Mouse (Mus musculus) erythroblast, adult 5-6 weeks (primary cell): ENCODE measurements around the gene Tnc. TPM values are rescaled to one million over a fixed set of nuclear protein-coding genes. Genes with fewer than 3 reads are reported as not detected.

Experiments
- ATAC-seq: replicated peaks from 2 replicates; pipeline ENCODE4 v1.8.0; 2016; ENCODE audit warnings: moderate number of reproducible peaks, mild to moderate bottlenecking, moderate TSS enrichment, inconsistent platforms; ENCODE audit not compliant: poor library complexity, low FRiP score, severe bottlenecking
- total RNA-seq, 2 experiments: library from RNA; stranded (forward) in 1 of 2; stranded (reverse) in 1 of 2; fragments of 150-400 nt in 1 of 2; fragments of 200-764, 138-1000 nt in 1 of 2; gene quantifications; 2 replicates each; pipeline versions ENCODE4 v1.2.3 to v1.2.4; 2015 to 2017; ENCODE audit warnings: low replicate concordance in 2 of 2

The Tnc gene
- 0.21 and 2.1 TPM in 2 replicates for total RNA-seq (2015; ENCODE audit: low replicate concordance)
- total RNA-seq (2017; ENCODE audit: low replicate concordance), result 0.42 and 1.0 TPM in 2 replicates

- ATAC-seq, result no peak
Observed at GRCm38 (mm10) chr4:64046831-64047493, at the start of gene Tnc. TSS of gene Tnc (minus strand) at chr4:64047015.

GRCm38 (mm10) chr4:64094221-64094620, 47.4 kb upstream of the Tnc start:
- ATAC-seq, result no peak

DNA sequence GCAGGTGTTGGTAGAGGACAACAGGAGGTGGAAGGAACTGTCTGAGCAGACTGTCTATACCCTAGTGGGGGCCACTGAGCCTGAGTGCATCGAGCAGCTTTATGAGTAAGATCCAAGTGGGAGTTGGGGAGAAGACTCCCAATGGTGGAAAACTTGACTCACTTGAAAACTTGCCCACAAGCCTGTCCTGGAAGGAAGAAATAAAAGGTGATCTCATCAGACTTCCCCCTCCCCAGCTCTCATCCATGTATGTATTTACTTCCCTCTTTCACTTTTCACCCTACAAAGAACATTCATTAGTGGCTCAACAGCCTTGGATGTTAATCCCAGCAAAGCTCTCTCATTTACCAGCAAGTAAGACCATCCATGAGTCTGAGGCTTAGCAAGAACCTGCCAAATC, 46.0 kb upstream of the Tnc start:
- ATAC-seq, result no peak

DNA sequence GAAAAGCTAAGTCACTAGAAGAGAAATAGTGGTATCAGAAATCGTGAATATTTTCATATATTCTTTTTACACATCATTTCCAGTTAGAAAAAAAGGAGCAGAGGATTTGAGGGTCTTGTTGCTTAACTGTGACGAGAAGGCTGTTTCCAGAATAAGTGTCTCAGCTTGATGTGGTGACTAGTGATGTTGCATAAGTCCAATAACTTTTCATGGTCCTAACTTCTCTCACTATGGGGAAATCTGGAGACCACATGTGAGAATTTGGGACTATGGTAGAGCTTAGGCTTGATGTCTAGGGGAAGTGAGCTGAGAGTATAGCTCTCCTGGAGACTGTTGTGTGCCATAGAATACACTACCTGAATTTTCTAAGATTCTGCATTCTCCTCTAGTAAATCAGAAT, 42.6 kb upstream of the Tnc start:
- ATAC-seq, result no peak

- ATAC-seq, result no peak
Observed at GRCm38 (mm10) chr4:64087675-64088074, 40.9 kb upstream of the Tnc start.

- ATAC-seq, result no peak
Observed at GRCm38 (mm10) chr4:64085993-64086567, 39.3 kb upstream of the Tnc start.

GRCm38 (mm10) chr4:64083858-64084257, 37.0 kb upstream of the Tnc start:
- ATAC-seq, result no peak

GRCm38 (mm10) chr4:64078029-64078619, 31.3 kb upstream of the Tnc start:
- ATAC-seq, result no peak

DNA sequence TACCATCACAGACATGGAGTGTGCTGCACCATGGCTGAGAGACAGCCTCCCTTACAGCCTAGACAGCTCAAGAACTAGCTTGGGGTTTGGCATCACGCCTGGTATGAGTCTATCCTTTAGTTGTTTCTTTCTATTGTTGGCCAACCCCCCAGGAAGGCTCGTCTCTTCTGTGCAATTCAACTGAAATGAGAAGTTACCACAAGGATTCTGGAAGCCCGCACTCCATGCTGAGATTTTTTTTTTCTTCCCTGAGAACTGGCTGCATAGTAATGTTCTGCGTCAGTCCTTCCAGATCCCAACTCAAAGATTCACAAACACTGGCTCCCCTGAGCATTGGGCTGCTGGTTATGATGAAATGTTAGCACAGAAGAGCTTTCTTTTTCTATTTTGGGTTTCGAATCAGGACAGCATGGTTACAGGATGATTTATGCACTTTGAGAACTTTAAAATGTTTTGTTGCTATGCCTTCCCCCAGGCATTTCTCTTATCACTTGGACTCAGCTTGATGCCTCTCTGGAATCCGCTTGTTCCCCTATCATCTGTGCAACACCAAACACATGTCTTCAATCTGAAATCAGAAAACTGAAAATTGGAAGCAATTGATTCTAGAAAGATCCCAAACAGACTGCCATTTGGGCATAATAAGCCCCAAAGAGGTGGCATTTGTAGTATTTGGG, 29.7 kb upstream of the Tnc start:
- no peak for ATAC-seq

- no peak for ATAC-seq
Observed at GRCm38 (mm10) chr4:64074725-64075124, 27.9 kb upstream of the Tnc start.

GRCm38 (mm10) chr4:64067394-64067793, 20.6 kb upstream of the Tnc start:
- ATAC-seq, result no peak

DNA sequence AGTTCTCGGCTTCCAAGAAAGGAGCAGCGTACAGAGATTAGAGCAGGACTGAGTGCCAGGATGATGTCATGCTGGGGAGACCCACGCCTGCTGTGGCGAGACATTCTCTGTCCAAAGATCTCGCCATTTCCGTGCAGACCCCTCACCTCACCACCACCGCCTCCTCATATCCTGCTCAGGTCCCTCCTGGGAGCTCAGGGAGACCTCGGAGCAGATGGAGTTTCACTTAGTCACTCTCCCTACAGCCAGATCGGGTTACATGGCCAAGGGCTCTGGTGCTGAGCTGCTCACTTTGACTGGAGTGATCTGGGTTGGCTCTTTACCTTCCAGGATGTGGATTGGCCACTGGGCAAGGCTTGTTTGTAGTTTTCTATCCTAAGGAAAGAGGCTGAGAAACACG, 18.5 kb upstream of the Tnc start:
- no peak for ATAC-seq

- no peak for ATAC-seq
Observed at GRCm38 (mm10) chr4:64058856-64059231, 12.0 kb upstream of the Tnc start.

DNA sequence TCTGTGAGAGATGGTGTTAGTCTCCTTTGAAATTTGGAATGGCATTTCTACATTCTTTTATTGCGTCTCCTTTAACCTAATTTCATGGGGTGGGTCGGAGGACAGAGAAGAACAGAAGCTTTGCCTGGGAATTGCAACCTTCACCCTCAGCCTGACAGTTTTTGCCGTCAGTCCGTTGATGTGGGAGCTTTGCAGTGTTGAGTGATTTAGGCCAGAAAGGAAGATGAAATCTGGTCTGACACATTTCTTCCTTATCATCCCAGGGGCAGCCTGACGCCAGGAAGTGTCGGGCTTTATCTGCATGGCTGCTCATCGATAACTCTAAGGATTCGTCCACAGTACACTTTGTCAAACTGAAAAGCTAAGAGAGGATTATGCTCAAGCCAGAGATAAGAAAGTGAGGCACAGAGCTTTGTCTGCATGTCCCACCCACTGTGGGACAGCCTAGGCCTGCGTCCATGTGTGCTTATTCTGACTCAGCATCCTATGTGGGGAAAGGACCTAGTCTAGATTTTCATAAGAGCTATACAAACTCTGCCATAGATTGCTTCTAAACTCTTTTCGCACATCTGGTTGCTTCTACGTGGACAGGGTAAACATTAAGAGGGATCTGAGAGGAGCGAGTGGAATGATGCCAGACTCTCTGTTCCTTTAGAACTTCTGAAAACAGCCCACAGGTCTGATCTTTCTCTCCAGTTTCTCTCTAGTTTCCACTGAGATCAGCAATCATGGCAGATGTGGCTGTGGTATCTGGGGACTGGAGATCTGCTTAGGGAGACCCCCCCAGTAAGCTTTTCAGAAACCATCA, 11.4 kb upstream of the Tnc start:
- no peak for ATAC-seq

DNA sequence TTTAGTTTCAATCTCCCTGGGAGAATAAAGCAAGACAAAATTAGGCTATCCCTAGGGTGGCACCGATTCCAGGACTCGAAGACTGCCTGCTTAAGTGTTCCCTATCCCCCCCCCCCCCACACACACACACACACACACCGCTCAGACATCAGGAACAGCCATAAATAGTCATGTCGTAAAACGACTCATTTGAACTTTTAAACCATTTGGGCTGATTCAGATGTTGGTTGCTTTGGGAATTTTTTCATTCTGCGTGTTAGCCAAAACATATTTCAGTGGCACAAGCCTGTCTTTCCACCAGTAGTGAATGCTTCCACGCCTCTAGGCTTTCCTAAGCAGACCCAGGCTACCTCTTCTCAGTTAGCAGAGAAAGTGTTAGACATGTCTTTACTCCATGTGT, 1.4 kb upstream of the Tnc start:
- no peak for ATAC-seq

DNA sequence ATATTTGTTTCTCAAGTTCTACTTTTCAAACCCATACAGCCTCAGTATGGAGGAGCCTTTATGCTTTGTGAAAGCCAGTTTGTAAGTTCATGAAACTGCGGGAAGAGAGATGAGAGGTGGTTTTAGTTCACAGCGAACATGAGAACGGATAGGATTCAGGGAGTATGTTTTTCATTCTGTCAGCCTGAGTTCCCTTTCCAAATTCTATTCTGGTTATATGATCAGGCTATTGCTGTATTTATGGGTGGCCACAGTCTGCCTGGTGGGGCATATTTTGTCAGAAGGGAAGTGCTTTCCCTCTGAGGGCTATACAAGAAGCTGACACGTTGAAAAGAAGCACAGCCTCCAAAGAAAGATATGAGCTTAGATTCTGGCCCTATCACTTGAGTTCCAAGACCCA, 2.9 kb downstream of the Tnc start:
- ATAC-seq, result no peak

GRCm38 (mm10) chr4:64043371-64043770, 3.4 kb downstream of the Tnc start:
- ATAC-seq, result no peak

DNA sequence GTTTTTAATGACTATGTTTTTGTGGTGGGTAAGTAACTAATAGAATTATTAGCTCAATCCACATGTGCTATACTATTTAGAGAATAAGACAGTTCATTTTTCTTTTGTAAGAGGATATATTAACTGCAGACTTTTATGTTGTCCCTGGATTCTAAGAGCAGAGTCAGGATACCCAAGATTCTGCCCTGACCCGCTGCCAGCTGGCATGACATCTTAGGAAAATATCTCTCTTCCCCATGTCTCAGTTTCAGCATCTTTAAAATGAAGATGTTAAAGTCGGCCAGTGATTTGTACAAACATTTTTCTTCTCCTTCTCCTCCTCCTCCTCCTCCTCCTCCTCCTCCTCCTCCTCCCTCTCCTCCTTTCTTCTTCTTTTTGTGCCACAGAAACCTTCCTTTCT, 7.7 kb downstream of the Tnc start:
- ATAC-seq, result no peak

DNA sequence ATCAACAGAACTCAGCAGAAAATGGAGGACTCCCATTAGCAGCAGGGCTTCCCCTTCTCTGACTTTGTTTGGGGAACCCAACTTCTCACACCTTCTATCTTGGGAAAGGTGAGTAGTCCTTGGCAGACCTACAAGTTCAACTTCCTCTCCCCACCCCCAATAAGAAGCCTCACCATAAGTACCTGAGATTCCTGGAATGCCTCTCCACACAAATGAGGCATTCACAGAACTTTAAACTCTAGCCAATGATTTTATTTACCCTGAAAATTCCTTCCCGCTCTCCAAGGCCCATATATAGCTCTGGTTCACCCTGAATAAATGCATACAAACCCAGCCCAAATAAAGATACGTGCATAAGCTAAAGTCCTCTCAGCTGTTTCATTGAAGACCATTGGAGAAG, 9.3 kb downstream of the Tnc start:
- ATAC-seq, result no peak

DNA sequence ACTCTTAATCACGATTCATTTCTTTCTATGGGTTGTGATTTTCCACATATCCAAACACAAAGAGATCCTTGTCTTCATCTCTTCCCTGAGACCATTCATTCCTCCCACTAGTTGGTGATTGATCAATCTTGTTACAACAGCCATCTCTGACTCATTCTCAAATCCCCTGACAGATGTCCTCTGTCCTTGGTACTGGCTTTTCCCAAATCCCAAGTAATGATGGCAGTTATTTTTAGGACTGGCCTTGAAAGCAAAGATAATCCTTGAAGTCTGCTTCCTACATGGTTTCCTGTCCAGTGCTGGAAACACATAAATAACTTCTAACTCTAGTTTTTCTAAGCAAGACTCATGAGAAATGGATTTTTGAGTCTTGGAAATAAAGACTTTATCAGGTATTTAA, 12.1 kb downstream of the Tnc start:
- no peak for ATAC-seq
